Mouse (Mus musculus) neural tube, embryonic 12.5 days (tissue): ENCODE results near the gene Grwd1. TPM values are rescaled to one million over a fixed set of nuclear protein-coding genes. Genes with fewer than 3 reads are reported as not detected.
"Not testable (repeated sequence)": the region's sequence is repeated elsewhere in the genome, so short reads cannot be mapped to it uniquely, and the experiment has no call there.

Source experiments
- ATAC-seq: fragments of 200-750 bp; cut with Nextera tagmentation; 2 replicates; pipeline ENCODE4 v1.8.0; 2017; ENCODE audit warnings: low read depth, mild to moderate bottlenecking, moderate TSS enrichment, moderate library complexity; ENCODE audit not compliant: low FRiP score
- H3K27ac ChIP-seq: fragments of 300-500 bp; sonication (generic); 2 replicates; pipeline ENCODE4 v1.5.1; 2016
- H3K27me3 ChIP-seq: fragments of 300-500 bp; sonication (generic); replicated peaks from 2 replicates; pipeline ENCODE4 v1.6.1; 2016; ENCODE audit warnings: mild to moderate bottlenecking
- H3K36me3 ChIP-seq: fragments of 300-500 bp; sonication (generic); 2 replicates; pipeline ENCODE4 v1.6.1; 2016; ENCODE audit warnings: mild to moderate bottlenecking
- H3K4me1 ChIP-seq: fragments of 300-500 bp; sonication (generic); 2 replicates; pipeline ENCODE4 v1.6.1; 2016
- H3K4me2 ChIP-seq: fragments of 300-500 bp; sonication (generic); replicated peaks from 2 replicates; pipeline ENCODE4 v1.6.1; 2016; ENCODE audit warnings: mild to moderate bottlenecking
- H3K4me3 ChIP-seq: fragments of 300-500 bp; sonication (generic); 2 replicates; pipeline ENCODE4 v1.5.1; 2016
- H3K9ac ChIP-seq: fragments of 300-500 bp; sonication (generic); 2 replicates; pipeline ENCODE4 v1.6.1; 2016; ENCODE audit warnings: mild to moderate bottlenecking
- H3K9me3 ChIP-seq: fragments of 300-500 bp; sonication (generic); 2 replicates; pipeline ENCODE4 v1.6.1; 2016; ENCODE audit warnings: mild to moderate bottlenecking
- WGBS: fragments of 180-500 bp; shearing (Covaris S2); methylation state at CpG from one replicate; pipeline ENCODE4 v1.1.7; 2016; 5-methylcytosine and 5-hydroxymethylcytosine counted together
- polyA plus RNA-seq: library from polyadenylated mRNA; unstranded; fragments of >200 nt; fragmentation: Nextera tagmentation; extraction: Ambion mirVana; gene quantifications from 2 replicates; pipeline ENCODE4 v1.2.1, GENCODE M21; 2016

Grwd1 gene
- 48.3 and 50.7 TPM in 2 replicates for polyA plus RNA-seq

GRCm38 (mm10) chr7:45830427-45831127 lies at the start of gene Grwd1:
Gene Grwd1, minus strand, starts transcription at chr7:45830944.
- peaks cover 27% of the 10 kb centered on the region for H3K4me1 ChIP-seq
- peak within 1 kb of the TSS; percentile 84 for H3K4me2 ChIP-seq
- H3K27ac ChIP-seq, result 0 out of 2 replicates have a peak within 1 kb of the TSS, but pooled peaks have one; percentile 17
- peak within 1 kb of the TSS; percentile 81 for H3K4me3 ChIP-seq
- H3K9ac ChIP-seq, result peak within 1 kb of the TSS; percentile 56
- H3K36me3 ChIP-seq, result peaks cover 32% of the 10 kb centered on the region
- peak; percentile 89 for ATAC-seq
- WGBS, result under 1% methylated on average over 35 of the region's 35 CpGs
- H3K9me3 ChIP-seq, result no peaks in the 10 kb centered on the region
- peaks cover 44% of the 10 kb centered on the region for H3K27me3 ChIP-seq

DNA sequence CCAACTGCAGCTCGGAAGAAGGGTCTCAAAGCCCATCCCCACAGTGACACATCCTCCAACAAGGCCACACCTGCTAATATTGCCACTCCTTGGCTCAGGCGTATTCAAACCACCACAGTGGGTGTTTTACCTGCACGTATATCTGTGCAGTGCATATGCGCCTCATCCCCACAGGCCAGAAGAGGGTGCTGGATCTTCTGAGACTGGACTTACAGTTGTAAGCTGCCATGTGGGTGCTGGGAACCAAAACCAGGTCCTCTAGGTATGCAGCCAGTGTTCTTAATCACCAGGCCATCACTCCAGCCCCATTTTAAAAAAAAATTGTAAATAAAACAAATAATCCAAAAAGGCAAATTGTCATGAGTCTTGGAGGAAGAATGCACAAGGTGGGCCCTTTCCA lies 49.8 kb upstream of the Grwd1 start:
- no peak for ATAC-seq
- Histone ChIP-seq H3K4me1 (no peaks in the 10 kb centered on the region), H3K27me3 (no peaks in the 10 kb centered on the region), H3K27ac (no peak overlapping the region), H3K36me3 (peaks cover 93% of the 10 kb centered on the region), H3K4me3 (no peak overlapping the region), H3K9me3 (no peaks in the 10 kb centered on the region), H3K9ac (no peak overlapping the region), H3K4me2 (no peak overlapping the region)
- WGBS, result 97% methylated on average over 4 of the region's 4 CpGs

DNA sequence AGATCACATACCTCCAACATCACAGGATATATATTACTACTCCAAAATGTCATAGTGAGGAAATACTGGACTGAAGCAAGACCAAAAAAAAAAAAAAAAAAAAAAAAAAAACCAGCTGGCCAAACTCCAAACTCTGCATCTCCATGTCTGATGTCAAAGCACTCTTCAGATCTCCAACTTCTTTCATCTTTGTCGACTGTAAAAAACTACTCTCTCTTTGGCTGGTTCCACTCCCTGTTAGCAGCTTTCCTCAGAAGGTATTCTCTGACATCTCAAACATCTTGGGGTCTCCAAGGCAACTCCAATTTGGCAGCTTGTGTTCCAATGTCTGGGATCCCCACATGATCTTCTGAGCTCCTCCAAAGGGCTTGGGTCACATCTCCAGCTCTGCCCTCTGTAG lies 47.5 kb upstream of the Grwd1 start, which contains the start of gene Grin2d:
Gene Grin2d (minus strand): TSS at position 101 of the 400 bp plus-strand sequence.
- not testable (repeated sequence) for H3K4me2 ChIP-seq, H3K4me3 ChIP-seq, H3K9ac ChIP-seq, H3K27ac ChIP-seq, ATAC-seq, H3K27me3 ChIP-seq, H3K9me3 ChIP-seq
- Histone ChIP-seq H3K4me1 (peaks cover 17% of the 10 kb centered on the region), H3K36me3 (peaks cover 78% of the 10 kb centered on the region)
- 94% methylated on average over 1 of the region's 1 CpGs for WGBS

- 96% methylated on average over 7 of the region's 7 CpGs for WGBS
- Histone ChIP-seq H3K4me2 (no peak overlapping the region), H3K9me3 (no peaks in the 10 kb centered on the region), H3K27ac (no peak overlapping the region), H3K4me3 (no peak overlapping the region), H3K9ac (no peak overlapping the region), H3K36me3 (peaks cover 65% of the 10 kb centered on the region), H3K4me1 (peaks cover 17% of the 10 kb centered on the region), H3K27me3 (peaks cover 2% of the 10 kb centered on the region; the same call in 1 of the 2 replicates)
- ATAC-seq, result no peak
Measured at GRCm38 (mm10) chr7:45876895-45877294, 46.2 kb upstream of the Grwd1 start.

DNA sequence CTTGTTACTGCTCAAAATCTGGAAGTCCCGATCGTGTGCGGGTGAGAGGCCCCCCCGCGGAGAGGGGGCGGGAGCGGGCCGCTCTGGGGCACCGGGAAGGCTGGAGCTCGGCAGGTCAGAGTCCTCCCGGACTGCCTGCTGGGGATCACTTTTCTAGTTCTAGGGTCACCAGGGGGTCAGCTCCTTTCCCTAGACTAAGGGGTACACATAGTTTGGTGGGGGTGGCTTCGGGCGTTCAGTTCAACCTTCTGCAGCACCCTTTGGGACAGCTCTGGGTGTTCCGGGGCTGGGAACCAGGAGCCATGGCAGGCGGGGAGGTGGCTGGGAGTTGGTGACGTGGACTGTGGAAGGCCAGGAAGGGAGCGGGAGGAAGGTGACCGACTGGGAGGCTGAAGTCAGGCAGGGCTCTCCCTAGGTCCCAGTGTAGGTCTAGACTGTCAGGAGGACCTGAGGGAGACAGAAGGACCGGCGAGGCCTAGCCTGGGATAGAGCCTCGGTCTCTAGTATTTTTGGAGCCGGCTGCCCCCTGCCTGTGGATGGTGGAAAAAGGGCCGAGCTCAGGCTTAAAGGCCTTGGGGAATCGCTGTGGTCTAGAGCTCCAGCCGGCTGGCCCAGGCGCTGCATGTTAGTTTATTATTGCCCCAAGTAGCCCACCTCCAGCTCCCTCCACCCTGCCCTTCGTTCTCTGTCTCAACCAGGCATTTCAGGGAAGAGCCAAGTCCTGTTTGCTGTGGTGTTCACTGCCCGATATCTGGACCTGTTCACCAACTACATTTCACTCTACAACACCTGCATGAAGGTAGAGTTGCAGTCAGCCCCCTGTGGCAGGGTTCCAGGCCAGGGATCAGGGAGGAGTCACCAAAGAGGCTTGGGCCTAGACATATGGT lies 42.6 kb upstream of the Grwd1 start:
- H3K4me3 ChIP-seq, result peak overlapping the region; percentile 65
- 2% methylated on average over 28 of the region's 28 CpGs for WGBS
- peaks cover 47% of the 10 kb centered on the region for H3K4me1 ChIP-seq
- peak overlapping the region; percentile 88 for H3K4me2 ChIP-seq
- ATAC-seq, result peak; percentile 27
- peaks cover 38% of the 10 kb centered on the region for H3K27me3 ChIP-seq
- peak overlapping the region; percentile 89 for H3K9ac ChIP-seq
- no peaks in the 10 kb centered on the region for H3K9me3 ChIP-seq
- H3K36me3 ChIP-seq, result peaks cover 31% of the 10 kb centered on the region
- peak overlapping the region; percentile 29 for H3K27ac ChIP-seq

DNA sequence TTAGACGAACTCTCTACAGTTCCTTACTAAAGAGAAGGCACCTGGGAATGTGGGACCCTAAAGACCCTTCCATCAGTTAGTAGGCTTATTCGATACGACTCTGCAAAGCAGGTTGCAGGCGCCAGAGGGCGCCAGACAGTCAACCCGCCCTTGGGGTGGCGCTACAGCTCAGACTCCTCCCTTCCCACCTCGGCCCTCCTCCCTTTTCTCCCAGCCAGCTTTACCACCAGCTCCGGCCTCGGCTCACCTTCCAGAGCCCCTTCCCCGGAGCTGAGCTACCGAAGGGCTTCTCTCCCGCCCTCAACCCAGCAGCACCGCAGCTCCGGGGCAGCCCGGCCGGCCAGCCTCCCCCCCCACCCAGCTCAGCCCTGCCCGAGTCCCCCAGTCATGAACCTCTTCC lies 41.9 kb upstream of the Grwd1 start, which contains the start of gene Kdelr1:
Gene Kdelr1 (plus strand): TSS at position 149 of the 400 bp plus-strand sequence.
- peak within 1 kb of the TSS; percentile 29 for H3K27ac ChIP-seq
- WGBS, result under 1% methylated on average over 18 of the region's 18 CpGs
- H3K9ac ChIP-seq, result peak within 1 kb of the TSS; percentile 89
- H3K36me3 ChIP-seq, result peaks cover 27% of the 10 kb centered on the region
- H3K4me1 ChIP-seq, result peaks cover 53% of the 10 kb centered on the region
- H3K4me3 ChIP-seq, result peak within 1 kb of the TSS; percentile 65
- peaks cover 45% of the 10 kb centered on the region for H3K27me3 ChIP-seq
- peak; percentile 53 for ATAC-seq
- H3K4me2 ChIP-seq, result peak within 1 kb of the TSS; percentile 88
- H3K9me3 ChIP-seq, result no peaks in the 10 kb centered on the region

DNA sequence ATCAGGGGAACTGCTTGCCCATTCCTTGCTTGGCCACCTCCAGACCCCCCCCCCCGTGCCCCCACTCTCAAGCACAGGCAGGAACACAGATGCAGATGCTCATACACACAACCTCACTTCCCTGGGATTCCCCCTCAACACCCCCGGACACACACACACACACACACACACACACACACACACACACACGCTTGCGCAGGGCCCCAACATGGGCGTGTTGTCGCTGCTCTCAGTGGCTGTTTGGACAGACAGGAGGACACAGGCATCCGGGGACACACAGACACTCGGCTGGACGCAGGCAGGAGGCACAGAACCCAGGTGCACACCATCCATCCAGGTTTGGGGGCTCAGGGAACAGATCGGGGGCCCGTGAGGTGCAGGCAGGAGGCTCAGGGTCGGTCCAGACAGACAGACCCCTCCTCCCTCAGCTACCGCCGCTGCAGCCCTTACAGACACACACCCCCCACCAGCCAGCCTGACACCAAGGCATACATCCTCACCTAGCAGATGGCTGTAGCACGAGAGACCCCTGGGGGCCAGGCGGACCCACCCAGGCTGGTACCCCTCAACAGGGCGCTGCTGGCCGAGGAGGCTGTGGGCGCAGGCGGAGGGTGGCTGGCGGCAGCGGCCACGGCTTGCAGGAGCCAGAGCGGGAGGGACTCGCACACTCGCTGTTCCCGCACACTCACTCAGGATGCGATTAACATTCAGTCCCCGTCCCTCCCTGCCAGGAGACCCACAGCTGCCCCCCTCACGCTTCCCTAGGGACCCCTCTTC lies 39.7 kb upstream of the Grwd1 start:
- peaks cover 61% of the 10 kb centered on the region for H3K27me3 ChIP-seq
- H3K9me3 ChIP-seq, result no peaks in the 10 kb centered on the region
- 3% methylated on average over 30 of the region's 30 CpGs for WGBS
- ATAC-seq, result no peak
- H3K9ac ChIP-seq, result peak overlapping the region; percentile 36
- peaks cover 70% of the 10 kb centered on the region for H3K4me1 ChIP-seq
- H3K4me3 ChIP-seq, result peak overlapping the region; percentile 27
- peaks cover 6% of the 10 kb centered on the region; the same call in 1 of the 2 replicates for H3K36me3 ChIP-seq
- peak overlapping the region; percentile 85 for H3K4me2 ChIP-seq
- no peak overlapping the region for H3K27ac ChIP-seq

- Histone ChIP-seq H3K4me2 (peak overlapping the region; percentile 85), H3K4me3 (peak overlapping the region; percentile 27), H3K4me1 (peaks cover 66% of the 10 kb centered on the region), H3K9ac (peak overlapping the region; percentile 36), H3K27ac (no peak overlapping the region), H3K9me3 (no peaks in the 10 kb centered on the region), H3K27me3 (peaks cover 64% of the 10 kb centered on the region), H3K36me3 (0 out of 2 replicates have a peak, but pooled peaks cover 4% of the 10 kb centered on the region)
- ATAC-seq, result no peak
- WGBS, result 7% methylated on average over 14 of the region's 14 CpGs
Measured at GRCm38 (mm10) chr7:45869787-45870186, 39.0 kb upstream of the Grwd1 start.

- H3K9ac ChIP-seq, result peak overlapping the region; percentile 36
Measured at GRCm38 (mm10) chr7:45869107-45869670, 38.4 kb upstream of the Grwd1 start.

GRCm38 (mm10) chr7:45867871-45868270 lies 37.1 kb upstream of the Grwd1 start:
- 9% methylated on average over 2 of the region's 2 CpGs for WGBS
- H3K27ac ChIP-seq, result no peak overlapping the region
- no peaks in the 10 kb centered on the region for H3K9me3 ChIP-seq
- peaks cover 53% of the 10 kb centered on the region for H3K4me1 ChIP-seq
- H3K9ac ChIP-seq, result peak overlapping the region; percentile 33; the same call in 1 of the 2 replicates
- no peak for ATAC-seq
- peak overlapping the region; percentile 85 for H3K4me2 ChIP-seq
- peaks cover 64% of the 10 kb centered on the region for H3K27me3 ChIP-seq
- no peak overlapping the region for H3K4me3 ChIP-seq
- H3K36me3 ChIP-seq, result no peaks in the 10 kb centered on the region

More at GRCm38 (mm10) chr7:45869107-45869670, 38.4 kb upstream of the Grwd1 start:
- H3K4me1 ChIP-seq, result peaks cover 61% of the 10 kb centered on the region
- ATAC-seq, result no peak
- H3K9me3 ChIP-seq, result no peaks in the 10 kb centered on the region
- H3K4me3 ChIP-seq, result peak overlapping the region; percentile 27
- no peaks in the 10 kb centered on the region for H3K36me3 ChIP-seq
- H3K4me2 ChIP-seq, result peak overlapping the region; percentile 85
- H3K27me3 ChIP-seq, result peaks cover 64% of the 10 kb centered on the region
- no peak overlapping the region for H3K27ac ChIP-seq
- WGBS, result 7% methylated on average over 8 of the region's 8 CpGs
